Mouse (Mus musculus): ENCODE measurements around the gene Gm21836. TPM values are rescaled to one million over a fixed set of nuclear protein-coding genes. Genes with fewer than 3 reads are reported as not detected.

The Gm21836 gene
- not detected in 2 replicates for polyA plus RNA-seq (2012; ENCODE audit: low replicate concordance)

GRCm38 (mm10) chr9:124493693-124494092, at the start of gene Gm21836:
Gene Gm21836 (minus strand): TSS chr9:124493793.

GRCm38 (mm10) chr9:124476096-124476902, 17.3 kb downstream of the Gm21836 start, which contains the start of gene Ppp2r3d:
Gene Ppp2r3d (minus strand): TSS chr9:124476898.

Other genes with a start within 250 kb of the Gm21836 start
- gene 2010315B03Rik, start 181.1 kb downstream of the Gm21836 start, polyA plus RNA-seq (2012; ENCODE audit: low replicate concordance) = 0.66 TPM in 1 of 2 replicates, not detected in the other
- gene Ppp2r3d, start 16.9 kb downstream of the Gm21836 start, polyA plus RNA-seq (2012; ENCODE audit: low replicate concordance) = 249 and 553 TPM in 2 replicates

Data from leukemia stem cell, adult 10-12 weeks (primary cell).